Mouse (Mus musculus) forebrain, embryonic 14.5 days (tissue): ENCODE measurements around the gene Siglech. TPM values are rescaled to one million over a fixed set of nuclear protein-coding genes. Genes with fewer than 3 reads are reported as not detected.

Source experiments
- ATAC-seq: fragments of 200-750 bp; cut with Nextera tagmentation; 2 replicates; pipeline ENCODE4 v1.8.0; 2017; ENCODE audit warnings: mild to moderate bottlenecking, moderate library complexity
- DNase-seq: peaks from one replicate; pipeline ENCODE4 v3.0.0-alpha.2; 2015; ENCODE audit warnings: low spot score
- H3K27ac ChIP-seq: fragments of 300-500 bp; sonication (generic); 2 replicates; pipeline ENCODE4 v1.5.1; 2014; ENCODE audit warnings: low read depth, mild to moderate bottlenecking, control low read depth, low read length, moderate library complexity
- H3K27me3 ChIP-seq: fragments of 300-500 bp; sonication (generic); replicated peaks from 2 replicates; pipeline ENCODE4 v1.6.1; 2014; ENCODE audit warnings: low read length, control low read depth, mixed read lengths; ENCODE audit not compliant: control insufficient read depth, insufficient read depth
- H3K36me3 ChIP-seq: fragments of 300-500 bp; sonication (generic); 2 replicates; pipeline ENCODE4 v1.6.1; 2014; ENCODE audit warnings: low read length, control low read depth; ENCODE audit not compliant: control insufficient read depth, insufficient read depth
- H3K4me1 ChIP-seq: fragments of 300-500 bp; sonication (generic); 2 replicates; pipeline ENCODE4 v1.6.1; 2014; ENCODE audit warnings: antibody characterized with exemption, low read length, control low read depth; ENCODE audit not compliant: control insufficient read depth, insufficient read depth
- H3K4me2 ChIP-seq: fragments of 300-500 bp; sonication (generic); 2 replicates; pipeline ENCODE4 v1.6.1; 2014; ENCODE audit warnings: mild to moderate bottlenecking, control low read depth, low read length
- H3K4me3 ChIP-seq: fragments of 300-500 bp; sonication (generic); 2 replicates; pipeline ENCODE4 v1.5.1; 2014; ENCODE audit warnings: low read depth, low read length, control low read depth
- H3K9ac ChIP-seq: fragments of 300-500 bp; sonication (generic); 2 replicates; pipeline ENCODE4 v1.6.1; 2014; ENCODE audit warnings: mild to moderate bottlenecking, low read length, control low read depth, moderate library complexity
- H3K9me3 ChIP-seq: fragments of 300-500 bp; sonication (generic); replicated peaks from 2 replicates; pipeline ENCODE4 v1.6.1; 2016; ENCODE audit warnings: low read length, control low read depth, mixed read lengths; ENCODE audit not compliant: control insufficient read depth
- WGBS: fragments of 180-500 bp; shearing (Covaris S2); extraction: QIAGEN DNeasy Blood & Tissue Kit; methylation state at CpG from one replicate; pipeline ENCODE4 v1.1.7; 2014; 5-methylcytosine and 5-hydroxymethylcytosine counted together
- polyA plus RNA-seq: library from polyadenylated mRNA; unstranded; fragments of >200 nt; fragmentation: Nextera tagmentation; extraction: Ambion mirVana; gene quantifications from 2 replicates; pipeline ENCODE4 v1.2.1, GENCODE M21; 2014

Gene Siglech
- polyA plus RNA-seq, 1 experiment from 2014 or later = 2.9 TPM

DNA sequence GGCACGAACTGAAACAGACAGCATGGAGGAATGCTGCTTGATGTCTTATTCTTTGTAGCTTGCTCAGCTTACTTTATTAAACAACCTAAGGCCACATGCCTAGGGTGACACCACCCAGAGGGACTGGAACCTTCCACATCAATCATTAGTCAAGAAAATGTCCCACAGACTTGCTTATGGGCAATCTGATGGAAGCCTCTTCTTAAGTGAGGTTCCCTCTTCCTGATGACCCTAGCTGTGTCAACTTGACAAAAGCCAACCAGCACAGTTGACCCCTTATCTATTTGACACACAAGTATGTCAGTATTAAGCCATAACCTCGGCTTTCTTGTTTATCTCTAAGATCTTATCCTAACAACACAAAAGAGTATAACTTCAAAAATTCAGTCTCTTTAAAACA, 42.0 kb downstream of the Siglech start:
- peaks cover 85% of the 10 kb centered on the region for H3K36me3 ChIP-seq
- no peak overlapping the region for H3K9ac ChIP-seq
- no peaks in the 10 kb centered on the region for H3K4me1 ChIP-seq
- H3K27ac ChIP-seq = no peak overlapping the region
- no peak overlapping the region for H3K4me3 ChIP-seq
- WGBS = 92% methylated on average over 2 of the region's 2 CpGs
- ATAC-seq (no peak), DNase-seq (no peak)
- no peaks in the 10 kb centered on the region for H3K9me3 ChIP-seq
- no peak overlapping the region for H3K4me2 ChIP-seq
- no peaks in the 10 kb centered on the region for H3K27me3 ChIP-seq

DNA sequence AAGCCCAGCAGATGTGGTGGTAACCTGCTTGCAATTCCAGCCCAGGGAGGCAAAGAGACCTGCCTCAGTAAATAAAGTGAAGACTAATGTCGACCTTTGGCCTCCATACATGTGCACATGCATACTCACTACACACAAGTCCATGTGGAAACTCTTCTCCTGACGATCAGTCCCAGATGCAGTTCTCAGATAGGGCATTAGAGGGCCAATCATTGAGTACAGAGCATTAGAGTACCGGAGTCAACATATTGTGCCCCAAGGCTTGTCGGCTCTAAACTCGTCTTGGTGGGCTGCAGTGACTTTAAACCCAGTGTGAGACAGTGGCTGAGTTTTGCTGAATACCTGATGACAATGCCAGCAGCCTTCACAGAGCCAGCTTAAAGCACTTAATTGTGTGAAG, 56.5 kb downstream of the Siglech start:
- no peaks in the 10 kb centered on the region for H3K27me3 ChIP-seq
- no peak for DNase-seq
- H3K4me2 ChIP-seq = no peak overlapping the region
- no peak for ATAC-seq
- H3K9me3 ChIP-seq = no peaks in the 10 kb centered on the region
- H3K9ac ChIP-seq = no peak overlapping the region
- peaks cover 80% of the 10 kb centered on the region for H3K36me3 ChIP-seq
- H3K27ac ChIP-seq = no peak overlapping the region
- no peak overlapping the region for H3K4me3 ChIP-seq
- WGBS = 81% methylated on average over 5 of the region's 5 CpGs
- H3K4me1 ChIP-seq = no peaks in the 10 kb centered on the region

GRCm38 (mm10) chr7:55827551-55827950, 59.6 kb downstream of the Siglech start:
- Histone ChIP-seq H3K9ac (no peak overlapping the region), H3K27me3 (no peaks in the 10 kb centered on the region), H3K4me2 (no peak overlapping the region), H3K9me3 (no peaks in the 10 kb centered on the region), H3K36me3 (peaks cover 66% of the 10 kb centered on the region), H3K4me1 (no peaks in the 10 kb centered on the region), H3K4me3 (no peak overlapping the region), H3K27ac (no peak overlapping the region)
- 91% methylated on average over 9 of the region's 9 CpGs for WGBS
- DNase-seq (no peak), ATAC-seq (no peak)

Other genes with a start within 250 kb of the Siglech start
- 31.2 and 32.5 TPM in 2 replicates for gene Tubgcp5, start 26.0 kb downstream of the Siglech start, polyA plus RNA-seq
- 54.5 and 69.5 TPM in 2 replicates for gene Cyfip1, start 73.6 kb downstream of the Siglech start, polyA plus RNA-seq
- 48.0 and 50.8 TPM in 2 replicates for gene Nipa2, start 194.3 kb downstream of the Siglech start, polyA plus RNA-seq